ENCODE assay signal across 26 mouse cellular contexts in genomic region chr5:143972628-143973027, GRCm38 (mm10). TPM values are rescaled to one million over a fixed set of nuclear protein-coding genes. Genes with fewer than 3 reads are reported as not detected.
DNase-seq lines count a peak whose midpoint lies in the region; ATAC-seq lines count a peak whose summit lies in the region.
"Had no signal": no experiment of that assay in that cellular context is flagged by ENCODE, and none has a peak within 500 bp of the region (broad histone marks: within the 10 kb centered on the region; RNA-seq: fewer than 3 reads in every experiment).

No protein-coding gene starts in this region.

- 50% methylated on average over 3 of the region's 3 CpGs for WGBS in heart, embryonic 10.5 days
- WGBS in liver, embryonic 13.5 days (ENCODE audit: insufficient replicate concordance), result 0% methylated on average over 1 of the region's 3 CpGs
- WGBS in liver, embryonic 11.5 days, result 24% methylated on average over 3 of the region's 3 CpGs
- 3% methylated on average over 3 of the region's 3 CpGs for WGBS in liver, embryonic 15.5 days (ENCODE audit: insufficient replicate concordance)
- WGBS in liver, embryonic 12.5 days (ENCODE audit: insufficient replicate concordance), result 17% methylated on average over 3 of the region's 3 CpGs

- no peak overlapping the region for H3K27ac ChIP-seq in heart, embryonic 10.5 days
- 0 out of 2 replicates have a peak overlapping the region, but pooled peaks have one; percentile 2 for H3K27ac ChIP-seq in liver, embryonic 13.5 days
- H3K27ac ChIP-seq in liver, embryonic 11.5 days (ENCODE audit: low read depth, low read length), result no peak overlapping the region
- peak overlapping the region; percentile 6; the same call in 1 of the 2 replicates for H3K27ac ChIP-seq in liver, embryonic 15.5 days (replicated peaks)
- no peak overlapping the region for H3K27ac ChIP-seq in liver, embryonic 12.5 days
- H3K27ac ChIP-seq: embryonic facial prominence, embryonic 10.5 days; embryonic facial prominence, embryonic 12.5 days; forebrain, embryonic 13.5 days; forebrain, embryonic 15.5 days had no signal

- no peak overlapping the region for H3K4me3 ChIP-seq in heart, embryonic 10.5 days
- no peak overlapping the region for H3K4me3 ChIP-seq in liver, embryonic 13.5 days (replicated peaks)
- H3K4me3 ChIP-seq in liver, embryonic 11.5 days (ENCODE audit: low read depth, low read length), result no peak overlapping the region
- no peak overlapping the region for H3K4me3 ChIP-seq in liver, embryonic 15.5 days (replicated peaks)
- no peak overlapping the region for H3K4me3 ChIP-seq in liver, embryonic 12.5 days
- H3K4me3 ChIP-seq: embryonic facial prominence, embryonic 10.5 days; embryonic facial prominence, embryonic 12.5 days; forebrain, embryonic 13.5 days; forebrain, embryonic 15.5 days had no signal

- no peaks in the 10 kb centered on the region for H3K27me3 ChIP-seq in heart, embryonic 10.5 days (ENCODE audit: insufficient read depth, poor library complexity, severe bottlenecking)
- H3K27me3 ChIP-seq in liver, embryonic 13.5 days, result no peaks in the 10 kb centered on the region; the same call in 1 of the 2 replicates
- H3K27me3 ChIP-seq in liver, embryonic 11.5 days (replicated peaks; ENCODE audit: control insufficient read depth, insufficient read depth, low read length), result no peaks in the 10 kb centered on the region
- H3K27me3 ChIP-seq in liver, embryonic 15.5 days, result no peaks in the 10 kb centered on the region
- no peaks in the 10 kb centered on the region for H3K27me3 ChIP-seq in liver, embryonic 12.5 days (replicated peaks)
- H3K27me3 ChIP-seq: embryonic facial prominence, embryonic 12.5 days; forebrain, embryonic 13.5 days; forebrain, embryonic 15.5 days; Patski had no signal

- peak; percentile 46 for DNase-seq in heart, embryonic 10.5 days (ENCODE audit: low spot score)
- DNase-seq in heart, postnatal 14 days, result no peak
- no peak for DNase-seq in liver, embryonic 13.5 days
- no peak for DNase-seq in liver, embryonic 11.5 days (ENCODE audit: low spot score)
- DNase-seq in yolk sac, embryonic 10.5 days (ENCODE audit: low spot score), result no peak
- DNase-seq: adrenal gland, adult 8-10 months; adrenal gland, postnatal 14 days; adrenal gland, postnatal 36 days; cerebellum, adult 11-12 months; cerebellum, adult 2 months; cerebellum, adult 9-10 months; cerebellum, postnatal 10 days; cerebellum, postnatal 25 days had no signal

- H3K36me3 ChIP-seq in heart, embryonic 10.5 days, result no peaks in the 10 kb centered on the region
- no peaks in the 10 kb centered on the region for H3K36me3 ChIP-seq in liver, embryonic 13.5 days
- H3K36me3 ChIP-seq in liver, embryonic 11.5 days (ENCODE audit: control insufficient read depth, insufficient read depth, low read length), result no peaks in the 10 kb centered on the region
- no peaks in the 10 kb centered on the region for H3K36me3 ChIP-seq in liver, embryonic 15.5 days (replicated peaks)
- H3K36me3 ChIP-seq in liver, embryonic 12.5 days, result no peaks in the 10 kb centered on the region
- H3K36me3 ChIP-seq: embryonic facial prominence, embryonic 10.5 days; embryonic facial prominence, embryonic 12.5 days; forebrain, embryonic 15.5 days had no signal

- ATAC-seq in liver, embryonic 13.5 days (ENCODE audit: low read depth), result no peak
- no peak for ATAC-seq in liver, embryonic 11.5 days (replicated peaks; ENCODE audit: low FRiP score)
- ATAC-seq in liver, embryonic 15.5 days (ENCODE audit: insufficient read depth), result no peak
- no peak for ATAC-seq in liver, embryonic 12.5 days
- ATAC-seq in megakaryocyte-erythroid progenitor cell, adult 5-6 weeks (replicated peaks; ENCODE audit: low FRiP score, low TSS enrichment, poor library complexity, severe bottlenecking), result 0 out of 2 replicates have a peak, but pooled peaks have one; percentile 19
- ATAC-seq: activated CD4-positive, CD25-positive, alpha-beta regulatory T cell, adult 4 months; forebrain, embryonic 13.5 days; forebrain, embryonic 15.5 days; Patski had no signal

- no peaks in the 10 kb centered on the region for H3K9me3 ChIP-seq in heart, embryonic 10.5 days
- no peaks in the 10 kb centered on the region for H3K9me3 ChIP-seq in liver, embryonic 13.5 days (replicated peaks)
- no peaks in the 10 kb centered on the region for H3K9me3 ChIP-seq in liver, embryonic 11.5 days (ENCODE audit: control insufficient read depth, low read length)
- H3K9me3 ChIP-seq in liver, embryonic 15.5 days (replicated peaks), result no peaks in the 10 kb centered on the region
- no peaks in the 10 kb centered on the region for H3K9me3 ChIP-seq in liver, embryonic 12.5 days (replicated peaks)
- H3K9me3 ChIP-seq: embryonic facial prominence, embryonic 10.5 days; embryonic facial prominence, embryonic 12.5 days; forebrain, embryonic 13.5 days; forebrain, embryonic 15.5 days had no signal

- peaks cover 3% of the 10 kb centered on the region; the same call in 1 of the 2 replicates for H3K4me1 ChIP-seq in heart, embryonic 10.5 days
- H3K4me1 ChIP-seq in liver, embryonic 13.5 days (replicated peaks), result peaks cover 49% of the 10 kb centered on the region
- H3K4me1 ChIP-seq in liver, embryonic 11.5 days (replicated peaks; ENCODE audit: control insufficient read depth, insufficient read depth, low read length), result peaks cover 25% of the 10 kb centered on the region
- peaks cover 52% of the 10 kb centered on the region for H3K4me1 ChIP-seq in liver, embryonic 15.5 days (replicated peaks)
- peaks cover 55% of the 10 kb centered on the region for H3K4me1 ChIP-seq in liver, embryonic 12.5 days
- H3K4me1 ChIP-seq: embryonic facial prominence, embryonic 10.5 days; embryonic facial prominence, embryonic 12.5 days; forebrain, embryonic 13.5 days; forebrain, embryonic 15.5 days had no signal

- no peak overlapping the region for H3K4me2 ChIP-seq in liver, embryonic 13.5 days
- H3K4me2 ChIP-seq in liver, embryonic 11.5 days, result no peak overlapping the region
- H3K4me2 ChIP-seq in liver, embryonic 15.5 days, result no peak overlapping the region
- H3K4me2 ChIP-seq in liver, embryonic 12.5 days, result no peak overlapping the region
- H3K4me2 ChIP-seq: embryonic facial prominence, embryonic 12.5 days; forebrain, embryonic 13.5 days; forebrain, embryonic 15.5 days had no signal

- intact Hi-C loops in heart, postnatal 14 days (cut with DNase I), result no loop called here

- H3K9ac ChIP-seq in liver, embryonic 13.5 days, result no peak overlapping the region
- no peak overlapping the region for H3K9ac ChIP-seq in liver, embryonic 11.5 days (ENCODE audit: low read depth, low read length)
- H3K9ac ChIP-seq in liver, embryonic 15.5 days, result peak overlapping the region; percentile 12; the same call in 1 of the 2 replicates
- no peak overlapping the region for H3K9ac ChIP-seq in liver, embryonic 12.5 days
- H3K9ac ChIP-seq: embryonic facial prominence, embryonic 12.5 days; forebrain, embryonic 13.5 days; forebrain, embryonic 15.5 days had no signal

RNA-seq across cellular contexts. Expression of gene Rsph10b, which starts 39.8 kb away (rescaled TPM):
- 0.46 and 1.1 TPM in 2 replicates for polyA plus RNA-seq in heart, embryonic 10.5 days (2016; fragmentation: Nextera tagmentation; extraction: Ambion mirVana)
- total RNA-seq in heart, postnatal 14 days (2021), result under 1 TPM; 0.34 to 0.53 TPM
- polyA plus RNA-seq in liver, embryonic 13.5 days (2015; fragmentation: Nextera tagmentation; extraction: Ambion mirVana), result 0.17 and 0.56 TPM in 2 replicates
- 0.34 TPM in 2 replicates for polyA plus RNA-seq in liver, embryonic 11.5 days (2014; fragmentation: Nextera tagmentation; extraction: Ambion mirVana)
- 0.40 and 0.70 TPM in 2 replicates for polyA plus RNA-seq in liver, embryonic 15.5 days (2015; fragmentation: Nextera tagmentation; extraction: Ambion mirVana)
- 0.28 and 0.37 TPM in 2 replicates for polyA plus RNA-seq in liver, embryonic 12.5 days (2016; fragmentation: Nextera tagmentation; extraction: Ambion mirVana)
- 0.98 and 1.8 TPM in 2 replicates for total RNA-seq in megakaryocyte-erythroid progenitor cell, adult 5-6 weeks (2014; fragmentation: Nextera tagmentation)
- not detected in 2 replicates for total RNA-seq in megakaryocyte-erythroid progenitor cell, adult 5-6 weeks (2017)
- polyA plus RNA-seq: activated CD4-positive, CD25-positive, alpha-beta regulatory T cell, adult 4 months; C2C12 had no signal

RNA-seq across cellular contexts. Expression of gene Ccz1, which starts 42.0 kb away (rescaled TPM):
- 62.0 and 84.6 TPM in 2 replicates for polyA plus RNA-seq in heart, embryonic 10.5 days (2016; fragmentation: Nextera tagmentation; extraction: Ambion mirVana)
- 10 to 100 TPM; 28.8 to 29.6 TPM for total RNA-seq in heart, postnatal 14 days (2021)
- 48.8 and 58.1 TPM in 2 replicates for polyA plus RNA-seq in liver, embryonic 13.5 days (2015; fragmentation: Nextera tagmentation; extraction: Ambion mirVana)
- polyA plus RNA-seq in liver, embryonic 11.5 days (2014; fragmentation: Nextera tagmentation; extraction: Ambion mirVana), result 93.1 and 97.2 TPM in 2 replicates
- 32.9 and 35.7 TPM in 2 replicates for polyA plus RNA-seq in liver, embryonic 15.5 days (2015; fragmentation: Nextera tagmentation; extraction: Ambion mirVana)
- 58.9 and 62.1 TPM in 2 replicates for polyA plus RNA-seq in liver, embryonic 12.5 days (2016; fragmentation: Nextera tagmentation; extraction: Ambion mirVana)
- total RNA-seq in megakaryocyte-erythroid progenitor cell, adult 5-6 weeks (2014; fragmentation: Nextera tagmentation), result 72.5 and 74.1 TPM in 2 replicates
- 91.1 and 98.6 TPM in 2 replicates for total RNA-seq in megakaryocyte-erythroid progenitor cell, adult 5-6 weeks (2017)

RNA-seq across cellular contexts. Expression of gene Gm42421, which starts 44.7 kb away (rescaled TPM):
- polyA plus RNA-seq in heart, embryonic 10.5 days (2016; fragmentation: Nextera tagmentation; extraction: Ambion mirVana), result 0.67 and 1.3 TPM in 2 replicates
- under 1 TPM in 1 of 2 experiments, not detected in 1; 0.50 TPM for total RNA-seq in heart, postnatal 14 days (2021)
- 0.41 TPM in 1 of 2 replicates, not detected in the other for polyA plus RNA-seq in liver, embryonic 13.5 days (2015; fragmentation: Nextera tagmentation; extraction: Ambion mirVana)
- 0.41 and 0.70 TPM in 2 replicates for polyA plus RNA-seq in liver, embryonic 11.5 days (2014; fragmentation: Nextera tagmentation; extraction: Ambion mirVana)
- 0.20 and 0.33 TPM in 2 replicates for polyA plus RNA-seq in liver, embryonic 15.5 days (2015; fragmentation: Nextera tagmentation; extraction: Ambion mirVana)
- polyA plus RNA-seq in liver, embryonic 12.5 days (2016; fragmentation: Nextera tagmentation; extraction: Ambion mirVana), result 0.18 TPM in 1 of 2 replicates, not detected in the other
- not detected in 2 replicates for total RNA-seq in megakaryocyte-erythroid progenitor cell, adult 5-6 weeks (2014; fragmentation: Nextera tagmentation)
- total RNA-seq in megakaryocyte-erythroid progenitor cell, adult 5-6 weeks (2017), result not detected in 2 replicates
- total RNA-seq: adrenal gland, adult 18-20 months; adrenal gland, postnatal 14 days had no signal

RNA-seq across cellular contexts. Expression of gene Ocm, which starts 53.8 kb away (rescaled TPM):
- 0.21 TPM in 1 of 2 replicates, not detected in the other for polyA plus RNA-seq in heart, embryonic 10.5 days (2016; fragmentation: Nextera tagmentation; extraction: Ambion mirVana)
- not detected for total RNA-seq in heart, postnatal 14 days (2021)
- not detected in 2 replicates for polyA plus RNA-seq in liver, embryonic 13.5 days (2015; fragmentation: Nextera tagmentation; extraction: Ambion mirVana)
- polyA plus RNA-seq in liver, embryonic 11.5 days (2014; fragmentation: Nextera tagmentation; extraction: Ambion mirVana), result not detected in 2 replicates
- polyA plus RNA-seq in liver, embryonic 15.5 days (2015; fragmentation: Nextera tagmentation; extraction: Ambion mirVana), result not detected in 2 replicates
- polyA plus RNA-seq in liver, embryonic 12.5 days (2016; fragmentation: Nextera tagmentation; extraction: Ambion mirVana), result not detected in 2 replicates
- not detected in 2 replicates for total RNA-seq in megakaryocyte-erythroid progenitor cell, adult 5-6 weeks (2014; fragmentation: Nextera tagmentation)
- total RNA-seq in megakaryocyte-erythroid progenitor cell, adult 5-6 weeks (2017), result not detected in 2 replicates
- total RNA-seq: adrenal gland, adult 18-20 months; adrenal gland, adult 8-10 months; adrenal gland, postnatal 14 days; adrenal gland, postnatal 36 days; ES-E14 had no signal
- polyA plus RNA-seq: activated CD4-positive, CD25-positive, alpha-beta regulatory T cell, adult 4 months; C2C12; cerebellum, adult 2 months; embryonic facial prominence, embryonic 10.5 days; embryonic facial prominence, embryonic 12.5 days; forebrain, embryonic 11.5 days; forebrain, embryonic 13.5 days; forebrain, embryonic 15.5 days; Patski had no signal

Comparison
In these comparisons a context has a peak if more than half of its experiments do, and no peak if none do; other contexts are left out.
1. H3K27ac ChIP-seq: peak in liver, embryonic 13.5 days (single experiment) and liver, embryonic 15.5 days (single experiment); none in heart, embryonic 10.5 days (single experiment), liver, embryonic 11.5 days (single experiment) and liver, embryonic 12.5 days (single experiment).